In genomic region chr8:69399956-69400443, GRCm38 (mm10) we compare ENCODE assay signal across 8 mouse cellular contexts. TPM values are rescaled to one million over a fixed set of nuclear protein-coding genes. Genes with fewer than 3 reads are reported as not detected.
A peak's percentile ranks its signal among the peaks of the same experiment; 100 is the strongest.
DNase-seq lines count a peak whose midpoint lies in the region; ATAC-seq lines count a peak whose summit lies in the region.

No protein-coding gene starts in this region.

- H3K9me3 ChIP-seq in heart, embryonic 15.5 days (replicated peaks) = no peaks in the 10 kb centered on the region
- no peaks in the 10 kb centered on the region for H3K9me3 ChIP-seq in embryonic facial prominence, embryonic 11.5 days (replicated peaks; ENCODE audit: control insufficient read depth, low read length)
- no peaks in the 10 kb centered on the region for H3K9me3 ChIP-seq in hindbrain, embryonic 16.5 days (ENCODE audit: control insufficient read depth, low read length)
- H3K9me3 ChIP-seq in midbrain, embryonic 13.5 days = no peaks in the 10 kb centered on the region

- DNase-seq in heart, adult 11 months = no peak
- no peak for DNase-seq in embryonic facial prominence, embryonic 11.5 days (ENCODE audit: low spot score)
- DNase-seq in adrenal gland, adult (ENCODE audit: inconsistent age in 2 of 2, low spot score in 1 of 2) = no peak
- no peak for DNase-seq in urinary bladder, postnatal 14 days (ENCODE audit: low spot score)
- DNase-seq in spleen, adult 12 weeks (ENCODE audit: low spot score) = no peak

- ATAC-seq in heart, embryonic 15.5 days (replicated peaks; ENCODE audit: insufficient number of reproducible peaks, insufficient read depth, low FRiP score, low read depth) = no peak; the same call in 1 of the 2 replicates
- no peak for ATAC-seq in embryonic facial prominence, embryonic 11.5 days (replicated peaks; ENCODE audit: insufficient number of reproducible peaks, low FRiP score, low TSS enrichment, low read depth)
- ATAC-seq in hindbrain, embryonic 16.5 days = no peak
- ATAC-seq in midbrain, embryonic 13.5 days = no peak

- H3K4me1 ChIP-seq in heart, embryonic 15.5 days (replicated peaks) = peaks cover 9% of the 10 kb centered on the region
- H3K4me1 ChIP-seq in embryonic facial prominence, embryonic 11.5 days (ENCODE audit: control insufficient read depth, insufficient read depth, low read length) = peaks cover 2% of the 10 kb centered on the region; the same call in 1 of the 2 replicates
- peaks cover 4% of the 10 kb centered on the region; the same call in 1 of the 2 replicates for H3K4me1 ChIP-seq in hindbrain, embryonic 16.5 days (ENCODE audit: control insufficient read depth, insufficient read depth, low read depth, low read length)
- peaks cover 7% of the 10 kb centered on the region for H3K4me1 ChIP-seq in midbrain, embryonic 13.5 days (replicated peaks)

- peak overlapping the region; percentile 79 for H3K9ac ChIP-seq in heart, embryonic 15.5 days
- H3K9ac ChIP-seq in embryonic facial prominence, embryonic 11.5 days (replicated peaks; ENCODE audit: low read length) = peak overlapping the region; percentile 71
- H3K9ac ChIP-seq in hindbrain, embryonic 16.5 days (ENCODE audit: low read depth, low read length) = no peak overlapping the region; the same call in 1 of the 2 replicates
- H3K9ac ChIP-seq in midbrain, embryonic 13.5 days (replicated peaks) = peak overlapping the region; percentile 74

- peak overlapping the region; percentile 91 for H3K4me2 ChIP-seq in heart, embryonic 15.5 days
- peak overlapping the region; percentile 73 for H3K4me2 ChIP-seq in embryonic facial prominence, embryonic 11.5 days (ENCODE audit: low read depth, low read length)
- peak overlapping the region; percentile 84 for H3K4me2 ChIP-seq in hindbrain, embryonic 16.5 days (ENCODE audit: low read length)
- H3K4me2 ChIP-seq in midbrain, embryonic 13.5 days (replicated peaks) = peak overlapping the region; percentile 69

- peak overlapping the region; percentile 69 for H3K4me3 ChIP-seq in heart, embryonic 15.5 days
- peak overlapping the region; percentile 39 for H3K4me3 ChIP-seq in embryonic facial prominence, embryonic 11.5 days (ENCODE audit: low read depth, low read length)
- peak overlapping the region; percentile 56 for H3K4me3 ChIP-seq in hindbrain, embryonic 16.5 days (ENCODE audit: low read length)
- H3K4me3 ChIP-seq in midbrain, embryonic 13.5 days (replicated peaks) = peak overlapping the region; percentile 51

- WGBS in heart, embryonic 15.5 days = 63% methylated on average over 4 of the region's 4 CpGs
- WGBS in embryonic facial prominence, embryonic 11.5 days = 73% methylated on average over 4 of the region's 4 CpGs
- WGBS in hindbrain, embryonic 16.5 days = 76% methylated on average over 4 of the region's 4 CpGs
- WGBS in midbrain, embryonic 13.5 days = 66% methylated on average over 4 of the region's 4 CpGs

- no peaks in the 10 kb centered on the region for H3K27me3 ChIP-seq in heart, embryonic 15.5 days
- no peaks in the 10 kb centered on the region for H3K27me3 ChIP-seq in embryonic facial prominence, embryonic 11.5 days (ENCODE audit: control insufficient read depth, insufficient read depth, low read length)
- H3K27me3 ChIP-seq in hindbrain, embryonic 16.5 days (replicated peaks; ENCODE audit: control insufficient read depth, insufficient read depth, low read length) = no peaks in the 10 kb centered on the region
- H3K27me3 ChIP-seq in midbrain, embryonic 13.5 days = no peaks in the 10 kb centered on the region

- H3K36me3 ChIP-seq in heart, embryonic 15.5 days = no peaks in the 10 kb centered on the region
- H3K36me3 ChIP-seq in embryonic facial prominence, embryonic 11.5 days (replicated peaks; ENCODE audit: control insufficient read depth, insufficient read depth, low read depth, low read length) = no peaks in the 10 kb centered on the region
- no peaks in the 10 kb centered on the region for H3K36me3 ChIP-seq in hindbrain, embryonic 16.5 days (ENCODE audit: control insufficient read depth, insufficient read depth, low read length)
- no peaks in the 10 kb centered on the region for H3K36me3 ChIP-seq in midbrain, embryonic 13.5 days

- H3K27ac ChIP-seq in heart, embryonic 15.5 days = peak overlapping the region; percentile 82
- no peak overlapping the region for H3K27ac ChIP-seq in embryonic facial prominence, embryonic 11.5 days (replicated peaks; ENCODE audit: low read depth, low read length)
- H3K27ac ChIP-seq in hindbrain, embryonic 16.5 days (ENCODE audit: low read depth, low read length) = no peak overlapping the region
- 0 out of 2 replicates have a peak overlapping the region, but pooled peaks have one; percentile 25 for H3K27ac ChIP-seq in midbrain, embryonic 13.5 days

RNA-seq across cellular contexts. Expression of gene Gm9495, which starts 53.4 kb away (rescaled TPM):
- polyA plus RNA-seq in heart, embryonic 15.5 days (2015; fragmentation: Nextera tagmentation; extraction: Ambion mirVana) = not detected in 2 replicates
- polyA plus RNA-seq in embryonic facial prominence, embryonic 11.5 days (2014; fragmentation: Nextera tagmentation; extraction: Ambion mirVana) = not detected in 2 replicates
- polyA plus RNA-seq in hindbrain, embryonic 16.5 days (2015; fragmentation: Nextera tagmentation; extraction: Ambion mirVana) = not detected in 2 replicates
- not detected in 2 replicates for polyA plus RNA-seq in midbrain, embryonic 13.5 days (2015; fragmentation: Nextera tagmentation; extraction: Ambion mirVana)

Comparison
In these comparisons a context has a peak if more than half of its experiments do, and no peak if none do; other contexts are left out.
1. H3K27ac ChIP-seq: peak in heart, embryonic 15.5 days (single experiment) and midbrain, embryonic 13.5 days (single experiment); none in embryonic facial prominence, embryonic 11.5 days (single experiment) and hindbrain, embryonic 16.5 days (single experiment).
2. Peak in every context shown above with its lines, with median percentiles within 50 percentile points of each other: H3K4me2 ChIP-seq and H3K4me3 ChIP-seq.